Mouse (Mus musculus) olfactory bulb, adult 2 months (tissue): ENCODE measurements around the gene Zfhx3. TPM values are rescaled to one million over a fixed set of nuclear protein-coding genes. Genes with fewer than 3 reads are reported as not detected.

Experiments used
- H3K27ac ChIP-seq: fragments of 200-500 bp; 2 replicates; pipeline ENCODE4 v1.5.1; 2012; ENCODE audit warnings: low read depth, low read length; ENCODE audit not compliant: insufficient read depth
- H3K4me1 ChIP-seq: fragments of 200-500 bp; 2 replicates; pipeline ENCODE4 v1.6.1; 2012; ENCODE audit warnings: low read length; ENCODE audit not compliant: control insufficient read depth, insufficient read depth
- H3K4me3 ChIP-seq: fragments of 200-500 bp; 2 replicates; pipeline ENCODE4 v1.5.1; 2012; ENCODE audit warnings: mild to moderate bottlenecking, low read depth, low read length, moderate library complexity; ENCODE audit not compliant: insufficient read depth
- CTCF ChIP-seq: fragments of 200-500 bp; IDR thresholded peaks from 2 replicates; pipeline ENCODE4 v1.5.1; 2012; ENCODE audit warnings: low read depth, mild to moderate bottlenecking, low read length, moderate library complexity; ENCODE audit not compliant: insufficient read depth
- POLR2A ChIP-seq: fragments of 200-500 bp; IDR thresholded peaks from 2 replicates; pipeline ENCODE4 v1.6.1; 2012; ENCODE audit warnings: mild to moderate bottlenecking, low read depth, low read length, moderate library complexity; ENCODE audit not compliant: insufficient read depth
- WGBS: fragments of 180-500 bp; shearing (Covaris S2); methylation state at CpG from one replicate; pipeline ENCODE4 v1.1.7; 2018; 5-methylcytosine and 5-hydroxymethylcytosine counted together
- polyA plus RNA-seq: library from polyadenylated mRNA; stranded (reverse); fragments of >200 nt; gene quantifications from 2 replicates; pipeline ENCODE4 v1.2.4, GENCODE M21; 2012; ENCODE audit warnings: low replicate concordance; ENCODE audit not compliant: missing spikeins, insufficient read depth, insufficient read length

Gene Zfhx3
- polyA plus RNA-seq, 1 experiment, result not detected

GRCm38 (mm10) chr8:108536186-108536585 is 593.7 kb downstream of the Zfhx3 start:
- TF ChIP-seq POLR2A, result no peak
- no peak for TF ChIP-seq CTCF
- peaks cover 17% of the 10 kb centered on the region for H3K4me1 ChIP-seq
- no peak overlapping the region for H3K27ac ChIP-seq
- no peak overlapping the region for H3K4me3 ChIP-seq
- WGBS, result 51% methylated on average over 7 of the region's 7 CpGs

- peak overlapping the region; percentile 6 for H3K4me3 ChIP-seq
- H3K27ac ChIP-seq, result no peak overlapping the region
- H3K4me1 ChIP-seq, result peaks cover 17% of the 10 kb centered on the region
- 10% methylated on average over 15 of the region's 15 CpGs for WGBS
- TF ChIP-seq CTCF (no peak), POLR2A (no peak)
Measured at GRCm38 (mm10) chr8:108536911-108537351, 594.5 kb downstream of the Zfhx3 start.

GRCm38 (mm10) chr8:108537686-108538551 is 595.5 kb downstream of the Zfhx3 start:
- Histone ChIP-seq H3K27ac (no peak overlapping the region), H3K4me3 (peak overlapping the region; percentile 25), H3K4me1 (peaks cover 17% of the 10 kb centered on the region)
- WGBS, result 19% methylated on average over 25 of the region's 25 CpGs
- TF ChIP-seq POLR2A (no peak), CTCF (no peak)

DNA sequence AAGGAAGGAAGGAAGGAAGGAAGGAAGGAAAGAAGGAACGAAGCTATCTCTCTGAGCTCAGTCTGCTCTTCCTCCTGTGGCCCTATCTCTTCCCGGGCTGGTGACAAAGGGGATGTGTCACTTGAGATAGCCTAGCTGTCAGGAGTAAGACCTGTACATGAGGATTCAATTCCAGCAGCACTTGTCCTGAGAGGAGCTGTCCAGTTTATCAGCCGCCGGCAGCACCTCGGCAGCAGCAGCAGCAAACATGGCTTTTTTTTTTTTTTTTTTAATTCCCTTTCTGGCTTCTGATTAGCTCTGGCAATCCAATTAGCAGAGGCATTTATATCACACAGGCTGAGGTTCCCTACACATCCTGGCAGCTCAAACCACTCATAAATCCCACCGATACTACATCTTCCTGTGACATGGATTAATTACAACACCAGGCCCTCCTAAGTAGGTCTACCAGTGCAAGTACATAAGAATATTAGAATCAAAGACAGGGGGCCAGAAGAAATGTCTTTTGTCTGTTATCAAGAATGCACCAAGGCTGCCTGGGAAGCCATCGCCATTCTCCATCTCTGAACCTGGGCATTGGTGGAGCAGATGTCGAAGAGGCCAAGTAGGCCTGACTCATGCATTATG is 596.6 kb downstream of the Zfhx3 start:
- Histone ChIP-seq H3K4me3 (no peak overlapping the region), H3K27ac (no peak overlapping the region), H3K4me1 (peaks cover 17% of the 10 kb centered on the region)
- 80% methylated on average over 8 of the region's 8 CpGs for WGBS
- no peak for TF ChIP-seq CTCF
- no peak for TF ChIP-seq POLR2A

- WGBS, result 41% methylated on average over 8 of the region's 8 CpGs
- H3K4me1 ChIP-seq, result peaks cover 8% of the 10 kb centered on the region; the same call in 1 of the 2 replicates
- no peak overlapping the region for H3K4me3 ChIP-seq
- no peak overlapping the region for H3K27ac ChIP-seq
- TF ChIP-seq POLR2A (no peak), CTCF (no peak)
Measured at GRCm38 (mm10) chr8:108552518-108552917, 610.1 kb downstream of the Zfhx3 start.

DNA sequence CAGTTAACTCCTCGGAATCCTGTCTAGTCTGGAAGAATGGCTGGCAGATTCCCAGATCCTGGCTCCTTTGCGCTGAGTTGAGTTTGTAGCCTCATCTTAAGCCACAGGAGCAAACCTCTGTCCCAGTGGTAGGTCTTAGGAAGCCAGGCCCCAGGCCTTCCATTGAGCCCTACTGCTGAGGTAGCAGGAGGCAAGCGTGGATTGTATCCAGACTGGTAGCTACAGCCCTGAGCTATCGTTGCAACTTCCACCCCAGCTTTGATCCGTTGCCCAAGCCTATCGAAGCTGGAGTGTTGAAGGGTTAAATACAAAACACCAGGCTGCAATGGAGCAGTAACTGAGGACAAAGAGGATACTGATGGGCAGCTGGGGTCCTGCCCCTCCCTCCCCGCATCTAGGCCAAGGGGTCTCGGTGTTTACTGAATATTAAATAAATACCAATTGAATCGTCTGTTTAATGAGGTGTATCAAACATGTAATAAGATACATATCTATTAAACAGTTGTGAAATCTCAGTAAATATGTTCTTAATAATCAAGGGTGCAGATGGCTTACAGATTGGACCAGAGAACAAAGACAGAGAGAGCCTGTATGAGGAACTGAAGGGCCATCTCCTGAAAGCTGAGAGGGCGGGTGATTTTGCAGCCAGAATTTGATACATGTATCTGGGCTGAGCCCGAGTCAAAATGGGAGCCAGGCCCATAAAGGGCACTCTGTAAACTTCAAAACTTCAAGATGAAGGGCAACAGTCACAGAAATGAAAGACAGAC is 611.5 kb downstream of the Zfhx3 start:
- no peak for TF ChIP-seq CTCF
- H3K4me3 ChIP-seq, result no peak overlapping the region
- 58% methylated on average over 11 of the region's 11 CpGs for WGBS
- peaks cover 8% of the 10 kb centered on the region; the same call in 1 of the 2 replicates for H3K4me1 ChIP-seq
- H3K27ac ChIP-seq, result no peak overlapping the region

- peaks cover 8% of the 10 kb centered on the region; the same call in 1 of the 2 replicates for H3K4me1 ChIP-seq
- no peak overlapping the region for H3K27ac ChIP-seq
- TF ChIP-seq POLR2A, result no peak
- H3K4me3 ChIP-seq, result no peak overlapping the region
- WGBS, result 48% methylated on average over 12 of the region's 12 CpGs
Measured at GRCm38 (mm10) chr8:108554578-108555245, 612.3 kb downstream of the Zfhx3 start.

GRCm38 (mm10) chr8:108563420-108563819 is 621.0 kb downstream of the Zfhx3 start:
- WGBS, result 88% methylated on average over 6 of the region's 6 CpGs
- no peak overlapping the region for H3K27ac ChIP-seq
- TF ChIP-seq CTCF, result no peak
- TF ChIP-seq POLR2A, result no peak
- H3K4me1 ChIP-seq, result no peaks in the 10 kb centered on the region
- H3K4me3 ChIP-seq, result no peak overlapping the region
